Mouse (Mus musculus) hindlimb bud, embryonic 11.5 days (tissue): Measurements from ENCODE around the gene Vps13d.

Experiments
- DNase-seq: peaks from one replicate; pipeline ENCODE4 v3.0.0-alpha.2; 2012; ENCODE audit warnings: low read depth, low spot score; ENCODE audit errors: extremely low spot score

The Vps13d gene

DNA sequence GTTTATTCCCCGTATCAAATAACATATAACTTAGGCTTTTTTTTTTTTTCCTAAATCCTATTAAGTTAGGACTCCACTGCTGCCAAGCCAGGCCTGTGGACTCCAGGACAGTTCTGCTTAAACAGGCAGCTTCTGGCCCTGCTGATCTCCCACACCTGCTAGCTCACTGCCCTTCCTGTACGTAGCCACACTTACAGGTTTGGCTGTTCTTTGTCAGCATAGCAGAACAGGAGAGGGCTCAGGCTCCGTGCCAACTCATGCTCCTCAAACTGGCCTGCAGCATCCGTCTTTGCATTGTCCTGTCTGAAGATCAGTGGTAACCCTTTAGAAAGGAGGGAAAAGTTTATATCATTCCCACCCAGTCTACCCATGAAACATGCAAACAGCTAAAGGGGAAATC lies 108.3 kb downstream of the Vps13d start:
- no peak for DNase-seq

DNA sequence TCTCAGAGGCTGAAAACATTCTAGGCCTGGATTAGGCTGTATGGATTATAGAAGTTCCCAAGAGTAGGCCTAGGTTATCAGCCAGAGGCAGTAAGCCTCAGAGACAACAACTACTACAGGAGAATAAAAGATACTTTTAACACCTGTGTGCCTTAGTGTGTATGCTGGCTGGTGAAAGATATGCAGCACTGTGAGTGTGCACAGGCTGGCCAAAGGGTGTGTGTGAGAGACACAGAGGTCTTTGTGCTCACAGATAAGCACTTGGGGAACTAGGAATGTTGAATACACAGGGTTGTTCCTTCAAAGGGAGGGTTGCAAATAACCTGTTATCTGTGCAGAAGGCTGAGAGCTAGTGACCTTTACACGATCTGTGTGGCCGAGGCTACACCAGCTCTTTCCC lies 115.5 kb downstream of the Vps13d start:
- no peak for DNase-seq

DNA sequence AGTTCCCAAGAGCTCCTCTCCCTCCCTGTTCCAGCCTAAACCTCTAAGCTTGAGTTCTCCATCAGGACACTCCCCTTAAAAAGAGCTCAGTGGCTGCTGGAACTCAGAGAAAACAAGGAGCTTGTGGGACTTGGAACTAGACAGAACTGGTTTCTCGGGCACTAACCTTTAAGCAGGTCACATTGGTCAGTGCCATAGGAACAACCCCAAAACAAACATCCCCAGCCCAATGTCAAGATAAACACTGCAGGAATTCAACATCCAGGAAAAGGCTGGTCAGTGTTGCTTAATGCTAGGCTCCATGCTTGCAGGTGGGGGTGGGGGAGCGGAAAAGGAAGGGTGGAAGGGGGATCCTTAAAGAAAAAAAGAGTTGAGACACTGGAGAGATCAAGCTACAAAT lies 120.5 kb downstream of the Vps13d start:
- DNase-seq, result no peak

DNA sequence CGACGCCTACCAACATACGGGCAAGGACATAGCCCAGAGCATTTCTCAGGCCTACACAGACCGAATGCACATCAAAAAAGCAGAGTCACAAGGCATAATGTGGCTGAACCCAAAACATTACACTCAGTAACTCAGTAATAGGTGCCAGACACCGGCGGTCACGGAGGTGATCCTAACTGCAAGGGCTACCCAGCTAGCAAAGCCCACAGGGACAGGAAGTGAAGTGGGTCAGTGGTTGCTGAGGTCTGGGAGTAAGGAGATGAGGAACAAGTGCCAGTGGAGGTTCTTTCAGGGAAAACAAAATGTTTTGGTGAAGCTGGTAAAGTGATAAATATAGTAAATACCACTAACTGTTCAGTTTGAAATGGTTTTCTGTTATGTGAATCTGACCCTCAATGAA lies 121.1 kb downstream of the Vps13d start:
- DNase-seq, result no peak

DNA sequence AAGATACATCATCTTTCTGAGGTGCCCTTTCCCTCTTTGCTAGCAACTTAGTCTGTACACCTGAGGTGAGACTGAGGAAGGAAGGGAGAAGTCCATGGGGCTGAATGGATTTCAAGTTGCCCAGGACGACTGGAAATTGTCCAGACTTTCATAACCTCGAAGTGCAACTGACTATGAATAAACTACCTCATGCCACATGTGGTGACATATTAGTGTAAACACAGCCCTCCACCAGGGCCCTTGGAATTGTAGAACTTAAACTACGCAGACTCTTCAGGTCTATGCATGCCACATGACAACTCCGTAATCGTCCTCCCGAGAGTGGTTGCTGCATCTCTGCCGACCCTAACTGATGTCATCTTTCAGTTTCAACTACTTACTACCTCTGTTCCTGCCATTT lies 122.9 kb downstream of the Vps13d start:
- no peak for DNase-seq

DNA sequence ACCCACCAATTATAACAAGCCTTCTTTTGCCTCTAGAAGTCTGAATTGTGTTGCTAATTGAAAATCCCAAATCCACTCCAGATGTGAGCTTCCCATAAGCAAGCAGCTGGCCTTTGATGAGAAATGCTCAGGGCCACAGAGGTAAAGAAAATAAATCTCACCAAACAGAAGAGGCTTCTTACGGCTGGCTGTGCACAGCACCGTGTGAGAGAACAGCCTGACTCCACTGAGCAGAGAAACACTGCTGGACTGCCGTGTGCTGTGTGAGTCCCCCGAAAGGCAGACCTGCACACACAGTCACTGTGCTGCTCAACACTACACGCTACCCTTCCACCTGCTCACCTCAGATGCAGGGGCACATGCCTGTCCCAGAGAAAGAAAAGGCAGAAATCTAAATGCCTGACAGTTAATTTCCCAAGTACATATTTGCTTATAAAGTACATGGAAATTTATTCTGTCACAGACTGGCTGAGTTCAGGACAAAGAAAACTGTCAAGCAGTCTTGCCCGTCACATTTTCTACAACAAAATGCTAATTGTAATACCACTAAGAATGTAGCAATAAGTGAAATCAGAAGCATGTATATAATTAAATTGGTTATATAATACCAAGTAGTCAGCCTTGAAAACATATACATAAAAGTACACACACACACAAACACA lies 127.7 kb downstream of the Vps13d start:
- DNase-seq, result peak; percentile 88

DNA sequence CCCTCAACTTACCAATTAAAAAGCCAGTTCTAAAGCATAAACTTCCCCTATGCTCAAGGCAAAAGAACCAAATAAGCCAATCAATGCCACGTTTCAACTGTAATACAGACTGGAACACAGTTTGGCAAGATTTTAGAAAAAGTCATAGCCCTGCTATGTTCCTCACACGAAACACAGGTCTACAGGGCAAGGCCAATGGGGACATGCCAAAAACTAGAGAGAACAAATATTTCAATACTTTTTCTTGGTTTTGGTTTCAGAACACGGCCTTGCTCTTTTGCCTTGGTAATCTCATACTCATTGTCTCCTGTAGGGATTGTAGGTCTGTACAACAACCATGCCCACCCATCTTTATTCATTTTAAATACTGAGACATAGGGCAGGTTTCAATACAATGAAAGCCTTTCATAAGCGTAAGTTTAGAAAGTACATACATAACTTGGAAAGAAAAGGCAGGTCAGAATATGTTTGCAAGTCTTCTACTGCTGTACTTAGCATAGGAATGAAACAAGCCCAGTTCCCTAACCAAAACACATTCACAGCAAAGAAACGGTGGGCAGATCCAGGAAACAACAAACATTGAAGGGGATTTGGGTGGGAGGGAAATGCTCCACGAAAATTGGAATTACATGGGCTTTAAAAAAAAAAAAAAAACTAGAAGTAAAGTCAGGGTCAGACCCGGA lies 128.3 kb downstream of the Vps13d start:
- DNase-seq, result no peak

DNA sequence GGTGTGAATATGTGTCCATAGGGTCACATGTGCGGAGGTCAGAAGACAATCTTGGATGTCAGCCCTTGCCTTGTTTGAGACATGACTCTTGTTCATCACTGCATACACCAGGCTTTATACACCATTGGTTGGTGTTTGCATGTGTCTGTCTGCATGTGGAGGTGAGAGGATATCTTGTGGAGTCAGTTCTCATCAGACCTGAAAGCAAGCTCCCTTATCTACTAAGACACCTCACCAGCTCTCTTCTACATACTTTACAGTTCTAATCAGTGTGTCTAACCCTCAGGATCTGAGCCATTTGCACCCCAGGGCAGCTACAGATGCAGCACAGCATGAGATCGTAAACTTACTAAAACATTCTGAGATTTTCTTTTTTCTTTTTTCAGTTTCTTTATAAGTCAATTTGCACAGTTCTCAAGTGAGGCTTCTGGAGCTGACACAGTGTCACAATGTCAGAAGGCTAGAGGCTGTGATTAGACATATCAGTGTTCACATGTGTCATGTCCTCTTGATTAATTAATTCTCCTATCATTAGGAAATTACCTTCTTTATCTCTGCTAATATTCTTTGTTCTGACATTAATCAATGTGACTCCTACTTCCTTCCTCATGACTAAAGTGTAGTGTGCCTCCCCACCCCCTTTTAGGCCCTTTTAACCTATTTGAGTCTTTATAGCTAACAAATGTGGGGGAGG lies 135.9 kb downstream of the Vps13d start:
- DNase-seq, result no peak

DNA sequence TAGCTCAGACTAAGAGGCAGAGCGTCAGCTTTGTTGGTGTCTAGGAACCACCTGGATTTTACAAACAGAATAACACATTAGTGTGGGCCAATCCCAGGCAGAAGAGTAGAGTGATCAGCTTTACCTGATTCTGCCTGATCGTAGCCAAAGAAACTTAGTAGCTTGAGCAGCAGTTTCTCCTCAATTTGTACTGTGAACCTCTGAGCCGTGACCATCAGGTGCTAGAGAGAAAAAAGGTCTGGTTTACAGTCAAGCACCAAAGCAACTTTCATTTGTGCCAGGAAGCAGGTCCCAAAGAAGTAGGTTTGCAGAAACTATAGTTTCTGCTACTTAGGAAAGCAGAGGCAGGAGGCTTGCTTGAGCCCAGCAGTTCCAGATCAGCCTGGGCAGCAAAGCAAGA lies 138.5 kb downstream of the Vps13d start:
- no peak for DNase-seq

DNA sequence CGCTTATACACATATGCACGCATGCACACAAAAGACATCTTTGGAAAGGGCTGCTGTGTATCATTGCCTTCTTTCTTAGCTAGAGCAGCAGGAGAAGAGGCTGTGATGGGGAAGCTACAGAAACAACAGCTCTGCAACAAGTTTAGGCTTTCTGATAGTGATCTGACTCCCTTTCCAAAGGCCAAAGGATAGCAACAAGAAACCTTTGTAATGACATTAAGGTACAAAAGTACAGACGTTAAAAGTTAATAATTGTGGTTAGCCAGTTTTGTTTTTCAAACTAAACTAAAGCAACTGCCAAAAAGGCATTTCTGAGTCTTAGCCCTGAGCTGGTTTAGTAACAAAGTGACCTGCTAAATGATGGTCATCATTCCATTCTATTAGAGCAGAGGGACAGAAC lies 139.0 kb downstream of the Vps13d start:
- no peak for DNase-seq

DNA sequence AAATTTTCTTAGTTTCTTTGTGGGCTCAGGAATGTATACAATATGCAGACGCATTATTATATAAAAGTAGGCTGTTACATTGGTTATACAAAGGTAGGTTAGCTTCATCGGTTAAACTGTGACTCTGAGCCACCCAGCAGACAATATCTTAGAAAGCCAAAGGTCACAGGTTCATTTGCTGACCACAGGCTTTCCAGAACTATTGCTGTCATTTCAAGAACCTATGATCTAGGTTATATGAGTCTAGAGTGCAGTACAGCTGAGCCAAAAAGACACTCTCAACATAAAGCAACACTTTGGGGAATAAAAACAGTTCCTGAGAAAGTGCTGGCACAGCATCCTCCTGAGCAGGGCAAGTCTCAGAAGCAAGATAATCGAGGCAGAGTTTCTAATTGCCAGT lies 140.4 kb downstream of the Vps13d start:
- DNase-seq, result no peak

DNA sequence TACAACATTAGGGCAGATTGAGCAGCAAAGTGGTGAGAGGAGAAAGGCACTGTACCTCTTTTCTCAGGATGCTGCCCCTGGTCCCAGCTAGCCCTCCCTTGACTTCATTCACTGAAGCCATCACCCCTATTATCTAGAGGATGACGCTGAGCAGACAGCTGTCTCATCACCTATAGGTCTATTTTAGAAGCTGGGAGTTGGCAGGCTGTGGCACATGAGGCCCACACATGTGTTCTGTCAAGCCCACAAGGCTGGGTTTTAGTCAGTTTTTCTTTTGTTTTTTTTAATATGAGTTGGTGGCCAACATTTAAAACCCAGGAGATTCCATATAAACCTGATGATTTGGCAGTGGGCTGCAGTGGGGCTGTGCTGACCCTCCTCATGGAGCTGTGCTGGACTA lies 142.1 kb downstream of the Vps13d start:
- DNase-seq, result no peak

DNA sequence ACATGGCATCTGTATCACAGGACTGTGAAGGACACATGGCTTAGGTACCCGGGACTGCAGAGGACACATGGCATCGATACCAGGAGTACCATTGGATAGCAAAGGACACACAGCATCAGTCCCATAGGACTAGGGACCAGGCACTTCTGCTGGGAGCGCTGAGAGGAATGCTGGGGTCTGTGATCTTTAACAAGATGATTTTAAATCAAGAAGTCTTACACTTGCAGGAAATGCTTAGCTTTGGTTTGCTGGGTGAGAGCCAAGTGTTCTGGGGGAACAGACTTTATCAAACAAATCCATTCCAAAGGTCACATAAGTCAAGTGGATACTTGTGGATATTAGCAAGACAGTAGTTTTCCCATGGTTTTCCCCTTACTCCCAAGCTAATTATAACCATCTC lies 142.5 kb downstream of the Vps13d start:
- no peak for DNase-seq

DNA sequence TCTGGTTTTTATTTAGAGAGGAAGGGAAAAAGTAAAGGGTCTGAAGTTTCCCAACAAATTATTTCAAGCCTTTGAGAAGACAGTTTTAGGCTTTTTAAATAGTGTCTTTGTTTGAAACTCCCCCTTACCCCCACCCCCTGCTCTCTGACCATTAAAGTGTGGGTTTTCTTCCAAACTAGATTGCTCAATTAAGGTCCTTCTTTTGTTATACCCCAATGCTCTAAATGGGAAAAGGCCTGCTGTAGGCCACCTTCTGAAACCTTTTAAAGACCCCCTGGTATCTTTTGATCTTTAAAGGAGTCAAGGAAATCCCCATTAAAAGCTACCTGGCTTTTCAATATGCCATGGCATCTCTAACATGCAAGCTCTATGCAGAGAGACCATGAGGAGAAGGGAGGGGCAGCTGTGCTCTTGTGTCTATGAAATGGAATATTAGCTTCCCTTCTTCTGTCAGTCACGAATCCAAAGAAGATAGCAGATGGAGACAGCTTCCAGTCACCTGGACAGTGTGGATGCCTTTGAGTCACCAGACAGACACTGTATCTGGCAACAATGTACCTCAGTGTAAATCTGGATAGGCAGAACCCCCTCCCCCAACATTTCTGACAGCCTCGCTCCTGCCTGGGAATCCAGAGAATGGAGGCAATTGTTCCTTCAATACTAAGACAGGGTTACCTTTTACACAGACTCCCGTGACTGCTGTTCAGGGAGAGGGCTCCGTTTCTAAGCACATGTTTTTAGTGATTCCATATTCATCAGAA lies 143.4 kb downstream of the Vps13d start:
- DNase-seq, result no peak

DNA sequence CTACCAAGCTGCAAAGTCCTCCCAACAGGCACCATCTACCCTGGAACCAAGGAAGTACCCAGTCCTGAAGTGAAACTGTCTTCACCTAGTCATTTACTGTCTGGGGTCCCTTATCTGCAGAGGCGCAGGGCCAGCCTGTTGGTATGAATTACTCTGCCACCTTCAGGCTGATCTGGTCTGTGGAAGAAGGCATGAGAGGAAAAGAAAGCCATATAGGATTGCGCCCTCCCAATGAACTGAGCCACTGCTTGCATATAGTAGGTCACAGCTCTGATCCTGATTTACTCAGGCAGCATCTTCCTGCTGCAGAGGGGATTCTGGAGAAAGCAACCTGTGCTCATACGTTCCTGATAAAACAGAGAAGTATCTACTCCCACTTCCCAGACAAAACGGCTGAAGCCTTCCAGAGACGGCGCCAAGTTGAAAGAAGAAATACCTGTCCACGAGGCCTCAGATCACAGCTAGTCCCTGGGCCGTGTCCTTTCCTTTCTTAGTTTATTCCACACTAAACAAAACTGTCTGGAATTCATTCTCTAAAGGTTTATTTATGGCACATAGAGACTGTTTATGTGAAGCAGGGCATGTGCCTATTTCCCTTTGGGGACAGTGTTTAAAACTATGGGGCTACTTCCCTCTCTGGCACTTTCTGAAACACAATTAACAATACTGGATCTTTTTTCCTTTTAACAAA lies 144.1 kb downstream of the Vps13d start:
- DNase-seq, result peak; percentile 58

DNA sequence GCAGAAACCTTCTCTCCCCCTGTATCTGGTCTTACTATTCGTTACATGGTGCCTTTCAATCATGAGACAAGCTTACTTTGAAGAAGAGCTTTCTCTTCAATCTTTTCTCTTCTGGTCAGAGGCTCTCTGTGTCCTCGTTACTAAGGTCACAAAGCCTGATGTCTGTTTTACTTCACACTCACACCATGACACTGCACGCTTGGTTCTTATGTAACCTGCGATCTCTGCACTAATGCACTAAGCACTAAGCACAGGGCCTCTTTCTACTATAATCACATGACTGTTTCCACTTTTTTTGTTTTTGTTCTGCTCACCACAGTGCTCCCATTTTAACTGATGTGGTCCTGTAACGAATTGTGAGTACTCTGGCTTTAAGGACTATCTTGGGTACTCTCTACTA lies 146.8 kb downstream of the Vps13d start:
- no peak for DNase-seq

DNA sequence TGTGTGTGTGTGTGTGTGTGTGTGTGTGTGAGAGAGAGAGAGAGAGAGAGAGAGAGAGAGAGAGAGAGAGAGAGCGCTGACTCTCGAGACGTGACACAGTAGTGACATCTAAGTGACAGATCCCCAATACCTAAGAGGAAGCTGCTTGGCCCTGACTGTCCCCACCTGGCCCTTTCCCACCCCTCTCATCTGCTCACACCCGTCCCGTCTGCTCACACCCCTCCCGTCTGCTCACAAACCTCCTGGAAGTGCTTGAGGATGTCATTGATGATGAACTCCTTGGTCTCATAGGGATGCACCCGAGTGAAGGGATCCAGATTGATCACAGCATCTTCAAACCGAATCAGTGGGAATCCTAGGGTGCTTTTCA lies 148.8 kb downstream of the Vps13d start:
- DNase-seq, result no peak

DNA sequence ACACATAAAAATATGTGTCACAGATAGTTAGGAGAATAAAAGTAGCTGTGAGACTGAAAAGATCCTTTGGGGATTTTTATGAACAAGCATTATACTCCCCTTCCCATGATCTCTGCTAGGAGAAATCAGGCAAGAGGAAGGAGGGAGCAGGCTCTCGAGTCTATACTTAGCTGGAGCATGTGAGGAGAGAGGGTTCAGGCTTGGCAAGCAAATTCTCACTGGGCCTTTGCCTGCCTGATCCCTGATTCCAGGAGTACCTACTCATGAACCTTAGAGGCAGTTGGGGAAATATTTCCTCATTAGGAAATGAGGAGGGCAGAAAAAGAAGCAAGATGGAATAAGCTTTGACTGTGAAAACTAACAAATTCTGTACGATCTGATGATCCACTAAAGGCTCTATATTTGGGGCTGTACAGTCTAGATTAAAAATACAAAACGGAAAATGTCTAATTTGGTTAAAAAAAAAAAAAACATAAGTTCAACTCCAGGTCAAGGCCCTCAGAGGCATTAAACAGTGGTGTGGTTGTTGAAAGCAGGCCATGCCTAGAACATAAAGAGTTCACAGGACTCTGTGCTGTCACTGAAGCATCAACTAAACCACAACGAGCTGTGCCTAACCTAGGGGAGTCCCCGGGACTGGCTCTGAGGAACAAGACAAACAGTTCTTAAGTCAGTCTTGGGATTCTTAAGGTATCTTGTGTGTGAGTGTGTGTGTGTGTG lies 149.3 kb downstream of the Vps13d start:
- DNase-seq, result no peak

DNA sequence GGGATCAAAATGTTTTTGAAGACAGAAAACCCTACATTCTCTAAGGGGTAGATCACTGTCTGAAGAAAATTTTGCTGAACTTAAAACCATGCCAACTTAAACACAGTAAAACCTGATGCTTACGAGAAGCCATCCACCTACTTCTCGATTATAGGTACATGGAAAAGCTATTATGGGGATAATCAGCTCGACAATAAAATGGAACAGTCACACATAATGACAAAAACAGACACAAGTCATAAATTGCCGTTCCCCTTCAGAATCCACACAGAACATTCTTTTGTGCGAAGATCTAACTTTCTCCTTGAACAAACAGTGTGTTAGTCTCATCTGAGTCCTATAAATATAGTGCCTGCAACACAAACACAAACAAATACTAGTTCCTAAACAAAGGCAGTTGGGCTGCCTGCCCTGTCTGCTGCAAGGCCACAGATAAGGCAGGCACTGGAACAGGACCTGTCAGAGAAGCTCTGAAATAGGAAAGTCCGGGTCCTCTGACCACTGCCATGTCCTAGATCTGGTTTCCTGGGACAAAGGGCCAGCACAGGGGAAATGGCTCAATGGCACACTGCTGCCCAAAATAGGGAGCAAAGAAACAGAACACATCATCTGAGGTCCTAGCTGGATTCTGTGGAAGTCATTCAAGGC lies 153.5 kb downstream of the Vps13d start:
- DNase-seq, result no peak
